Mouse (Mus musculus): ENCODE measurements at regions not wholly inside any gene's neighbourhood (a gene's known extent, or its start where the extent isn't known, plus 50 kb on each side); places are given as distances from the start of the nearest gene placed in this dataset.
A peak's percentile ranks its signal among the peaks of the same experiment; 100 is the strongest.

- no peak for DNase-seq (ENCODE audit: low spot score in 2 of 2)
Observed at GRCm38 (mm10) chr12:35863141-35863540, 62.3 kb upstream of the Agr3 start.

GRCm38 (mm10) chr12:35853159-35853558 lies 72.3 kb upstream of the Agr3 start:
- no peak for DNase-seq (ENCODE audit: low spot score in 2 of 2)

GRCm38 (mm10) chr12:35846905-35847610 lies 78.4 kb upstream of the Agr3 start:
- DNase-seq (ENCODE audit: low spot score in 2 of 2) = no peak

- DNase-seq (ENCODE audit: low spot score in 2 of 2) = no peak
Observed at GRCm38 (mm10) chr12:35836946-35837345, 88.5 kb upstream of the Agr3 start.

GRCm38 (mm10) chr12:35833285-35833684 lies 92.1 kb upstream of the Agr3 start:
- no peak for DNase-seq (ENCODE audit: low spot score in 2 of 2)

- no peak for DNase-seq (ENCODE audit: low spot score in 2 of 2)
Observed at GRCm38 (mm10) chr12:35831922-35832512, 93.4 kb upstream of the Agr3 start.

GRCm38 (mm10) chr12:35831268-35831667 lies 94.2 kb upstream of the Agr3 start:
- DNase-seq (ENCODE audit: low spot score in 2 of 2) = peak in 1 of 2 experiments; percentile 45

GRCm38 (mm10) chr12:35827797-35828196 lies 97.6 kb upstream of the Agr3 start:
- DNase-seq (ENCODE audit: low spot score in 2 of 2) = no peak

GRCm38 (mm10) chr12:35826990-35827389 lies 98.4 kb upstream of the Agr3 start:
- no peak for DNase-seq (ENCODE audit: low spot score in 2 of 2)

- DNase-seq (ENCODE audit: low spot score in 2 of 2) = no peak
Observed at GRCm38 (mm10) chr12:35824587-35824987, 100.8 kb upstream of the Agr3 start.

GRCm38 (mm10) chr12:35799261-35799660 lies 126.2 kb upstream of the Agr3 start:
- DNase-seq (ENCODE audit: low spot score in 2 of 2) = peak in 1 of 2 experiments; percentile 10

- no peak for DNase-seq (ENCODE audit: low spot score in 2 of 2)
Observed at GRCm38 (mm10) chr12:35775396-35775795, 150.0 kb upstream of the Agr3 start.

GRCm38 (mm10) chr12:35770387-35771024 lies 154.9 kb upstream of the Agr3 start:
- no peak for DNase-seq (ENCODE audit: low spot score in 2 of 2)

GRCm38 (mm10) chr12:35758916-35759315 lies 166.5 kb upstream of the Agr3 start:
- no peak for DNase-seq (ENCODE audit: low spot score in 2 of 2)

GRCm38 (mm10) chr12:35755159-35755558 lies 170.3 kb upstream of the Agr3 start:
- DNase-seq (ENCODE audit: low spot score in 2 of 2) = no peak

GRCm38 (mm10) chr12:35747997-35748396 lies 177.4 kb upstream of the Agr3 start:
- DNase-seq (ENCODE audit: low spot score in 2 of 2) = no peak

GRCm38 (mm10) chr12:35746691-35747299 lies 178.6 kb upstream of the Agr3 start:
- DNase-seq (ENCODE audit: low spot score in 2 of 2) = no peak

- no peak for DNase-seq (ENCODE audit: low spot score in 2 of 2)
Observed at GRCm38 (mm10) chr12:35742729-35743128, 182.7 kb upstream of the Agr3 start.

GRCm38 (mm10) chr12:35736427-35736826 lies 189.0 kb upstream of the Agr3 start:
- DNase-seq (ENCODE audit: low spot score in 2 of 2) = no peak

GRCm38 (mm10) chr12:35735002-35735401 lies 190.4 kb upstream of the Agr3 start:
- no peak for DNase-seq (ENCODE audit: low spot score in 2 of 2)

- no peak for DNase-seq (ENCODE audit: low spot score in 2 of 2)
Observed at GRCm38 (mm10) chr12:35734371-35734770, 191.0 kb upstream of the Agr3 start.

- no peak for DNase-seq (ENCODE audit: low spot score in 2 of 2)
Observed at GRCm38 (mm10) chr12:35733580-35733979, 191.8 kb upstream of the Agr3 start.

- DNase-seq (ENCODE audit: low spot score in 2 of 2) = no peak
Observed at GRCm38 (mm10) chr12:35725910-35726309, 191.1 kb upstream of the Ahr start.

All from thymus, postnatal 10 days (tissue).